Mouse (Mus musculus) layer of hippocampus, adult 9-10 months (tissue): ENCODE data around the gene Mib2.
"Not testable (repeated sequence)": the region's sequence is repeated elsewhere in the genome, so short reads cannot be mapped to it uniquely, and the experiment has no call there.

Experiments used
- DNase-seq: peaks from one replicate; pipeline ENCODE4 v3.0.0; 2022; ENCODE audit warnings: low spot score

Mib2 gene

DNA sequence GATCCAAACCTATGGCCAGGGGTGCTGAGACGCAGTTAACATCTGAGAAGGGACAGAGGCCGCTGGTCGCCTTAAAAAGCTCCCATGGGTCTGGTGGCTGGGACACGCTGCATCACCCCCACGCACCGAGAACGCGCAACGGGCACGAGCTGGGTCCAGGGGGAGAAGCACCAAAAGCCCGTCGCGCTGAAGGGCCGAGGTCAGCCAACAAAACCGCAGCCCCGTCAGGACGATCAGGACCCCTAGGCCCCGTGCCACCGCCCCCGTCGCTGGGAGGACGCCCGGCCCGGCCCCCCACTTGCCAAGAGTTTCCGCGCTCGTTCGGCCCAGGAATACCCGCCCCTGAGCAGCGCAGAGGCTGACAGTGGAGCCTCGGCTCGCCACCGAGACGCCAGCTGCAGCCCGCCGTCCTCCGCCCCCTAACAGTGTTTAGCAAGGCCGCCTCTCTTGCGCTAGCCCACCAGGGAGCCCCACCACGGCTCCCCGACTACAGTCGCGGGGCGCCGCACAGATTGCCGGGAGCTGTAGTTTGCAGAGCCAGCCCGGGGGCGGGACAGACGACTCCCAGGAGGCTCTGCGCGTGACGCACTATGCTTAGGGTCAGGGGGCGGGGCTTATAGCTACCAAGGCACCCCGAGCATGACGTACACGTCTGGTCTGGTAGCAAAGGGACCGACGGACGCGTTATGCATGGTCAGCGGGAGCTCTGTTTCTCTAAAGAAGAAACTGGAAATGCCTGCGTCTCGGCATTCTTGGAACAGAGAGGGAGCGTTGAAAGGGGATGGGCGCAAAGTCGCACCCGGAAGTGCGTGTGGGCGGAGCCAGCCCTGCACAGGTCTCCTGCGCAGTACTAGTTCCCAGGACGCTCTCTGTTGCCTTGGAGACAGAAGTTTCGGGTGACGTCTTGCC is at the start of gene Mib2:
TSS of gene Mib2 (minus strand) at position 510 of the 909 bp plus-strand sequence.
- peak; percentile 98 for DNase-seq

DNA sequence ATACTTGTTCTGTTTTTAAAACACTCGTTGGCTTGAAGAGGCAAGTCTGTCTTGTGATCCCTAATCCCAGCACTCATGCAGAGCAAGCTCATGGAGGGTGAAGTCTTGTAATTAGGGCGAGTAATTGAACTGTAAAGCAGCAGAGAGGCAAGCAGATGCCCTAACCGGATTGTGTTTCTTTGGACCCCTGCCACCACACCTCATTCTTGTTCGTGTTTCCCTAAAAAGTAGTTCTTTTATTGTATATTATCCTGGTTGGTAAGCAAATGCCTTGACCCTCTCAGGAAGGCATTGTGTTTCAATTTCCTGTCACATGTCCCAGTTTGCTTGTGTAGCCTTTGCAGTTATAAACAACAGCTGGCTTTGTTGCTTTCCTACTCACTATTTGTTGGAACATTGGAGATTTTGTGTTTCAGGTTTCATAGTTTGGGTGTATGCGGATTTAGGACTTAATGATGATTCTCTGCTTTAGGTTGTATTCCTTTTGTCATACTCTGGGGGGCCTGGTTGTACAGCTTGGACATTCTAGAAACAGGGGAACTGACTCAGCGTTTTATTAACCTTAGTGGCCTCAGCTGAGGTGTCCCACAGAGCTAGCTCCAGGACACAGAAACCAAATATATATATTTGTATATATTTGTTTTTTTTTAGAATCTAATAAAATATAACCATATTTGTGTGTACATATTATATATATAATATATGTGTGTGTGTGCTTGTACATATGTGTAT is 41.7 kb upstream of the Mib2 start:
- DNase-seq: no peak

DNA sequence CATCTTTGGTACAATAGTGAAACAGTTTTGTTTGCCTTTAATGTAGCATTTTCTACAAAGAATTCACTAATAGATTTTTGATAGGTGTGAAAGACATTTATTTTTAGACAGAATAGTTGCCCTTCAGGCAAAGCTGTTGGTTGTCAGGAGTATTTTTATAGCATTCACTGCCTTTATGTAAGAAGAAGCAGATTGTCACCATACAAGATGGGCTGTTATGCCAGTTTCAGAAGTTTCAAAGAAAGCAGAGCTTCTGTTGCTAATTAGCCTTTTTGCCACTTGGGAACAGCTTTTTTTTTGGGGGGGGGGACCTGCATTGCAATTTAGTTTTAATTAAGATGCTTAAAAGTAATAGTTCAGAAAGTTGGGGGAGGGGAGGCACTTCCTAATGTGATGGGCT is 40.0 kb upstream of the Mib2 start:
- no peak for DNase-seq

DNA sequence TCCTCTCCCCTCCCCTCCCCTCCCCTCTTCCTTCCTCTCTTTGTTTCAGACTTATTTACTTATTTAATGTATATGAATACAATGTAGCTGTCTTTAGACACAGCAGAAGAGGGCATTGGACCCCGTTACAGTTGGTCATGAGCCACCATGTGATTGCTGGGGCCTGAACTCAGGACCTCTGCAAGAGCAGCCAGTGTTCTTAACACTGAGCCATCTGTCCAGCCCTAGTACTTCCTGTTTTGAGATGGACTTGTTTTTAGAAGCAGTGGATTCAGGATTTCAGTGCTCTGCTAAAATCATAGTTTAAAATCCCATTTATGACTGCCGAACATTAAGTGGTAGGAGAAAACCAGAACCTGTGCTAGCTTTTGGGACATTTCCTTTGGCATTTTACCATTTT is 39.6 kb upstream of the Mib2 start:
- no peak for DNase-seq

DNA sequence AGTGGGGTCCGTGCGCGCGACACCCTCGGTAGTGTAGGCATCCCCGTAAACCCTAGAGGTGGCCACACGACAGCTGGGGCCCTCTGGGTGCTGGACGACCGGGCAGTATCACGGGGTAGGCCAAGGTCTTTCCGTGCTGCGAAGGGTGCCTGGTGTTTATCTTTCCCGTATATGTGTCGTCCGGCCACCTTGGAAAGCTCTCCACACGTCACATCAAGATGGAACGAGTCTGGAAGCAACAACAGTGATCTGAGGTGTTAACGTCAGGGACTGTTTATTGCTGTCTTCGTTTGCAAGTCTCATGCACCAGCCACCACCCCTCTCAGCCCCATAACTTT is 36.6 kb upstream of the Mib2 start:
- no peak for DNase-seq

DNA sequence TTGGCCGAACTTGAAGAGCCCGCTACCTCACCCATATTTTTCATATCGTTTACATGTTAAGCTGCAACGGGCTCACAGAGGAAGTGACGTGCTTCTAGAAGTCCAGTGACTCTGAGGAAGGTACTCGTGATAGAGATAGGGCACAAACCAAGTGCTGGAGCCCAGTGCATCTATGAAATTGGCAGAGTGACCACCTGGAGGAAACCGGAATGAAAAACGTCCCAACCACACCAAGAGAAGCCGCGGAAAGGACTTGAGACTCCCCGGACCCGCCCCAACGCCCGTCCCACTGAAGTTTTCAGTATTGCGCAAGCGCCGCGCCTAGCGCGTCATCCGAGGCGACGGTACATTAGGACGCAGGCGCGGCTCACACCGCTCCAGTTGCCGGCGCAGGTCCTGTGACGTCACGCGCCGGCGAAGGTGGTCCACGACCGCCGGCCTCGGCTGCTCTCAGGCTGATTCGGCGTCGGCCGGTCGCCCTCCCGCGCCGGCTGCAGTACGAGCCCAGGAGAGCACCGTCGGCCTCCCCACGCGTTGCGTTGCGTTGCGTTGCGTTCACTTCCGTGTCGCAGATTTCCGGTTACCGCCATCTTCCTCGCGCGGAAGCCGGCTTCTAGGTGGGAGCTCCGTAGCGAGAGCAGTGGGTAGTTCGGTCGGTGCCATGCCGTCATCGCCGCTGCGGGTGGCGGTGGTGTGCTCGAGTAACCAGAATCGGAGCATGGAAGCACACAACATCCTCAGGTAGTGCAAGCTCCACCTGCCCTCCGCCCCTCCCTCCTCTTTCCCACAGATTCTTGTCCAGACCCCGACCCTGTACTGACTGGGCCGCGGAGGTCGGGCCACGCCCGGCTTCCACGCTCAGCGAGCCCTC is 36.0 kb upstream of the Mib2 start, which contains the start of gene Ssu72:
TSS of gene Ssu72 (plus strand) at position 80 of the 871 bp plus-strand sequence.
- DNase-seq: peak; percentile 89

DNA sequence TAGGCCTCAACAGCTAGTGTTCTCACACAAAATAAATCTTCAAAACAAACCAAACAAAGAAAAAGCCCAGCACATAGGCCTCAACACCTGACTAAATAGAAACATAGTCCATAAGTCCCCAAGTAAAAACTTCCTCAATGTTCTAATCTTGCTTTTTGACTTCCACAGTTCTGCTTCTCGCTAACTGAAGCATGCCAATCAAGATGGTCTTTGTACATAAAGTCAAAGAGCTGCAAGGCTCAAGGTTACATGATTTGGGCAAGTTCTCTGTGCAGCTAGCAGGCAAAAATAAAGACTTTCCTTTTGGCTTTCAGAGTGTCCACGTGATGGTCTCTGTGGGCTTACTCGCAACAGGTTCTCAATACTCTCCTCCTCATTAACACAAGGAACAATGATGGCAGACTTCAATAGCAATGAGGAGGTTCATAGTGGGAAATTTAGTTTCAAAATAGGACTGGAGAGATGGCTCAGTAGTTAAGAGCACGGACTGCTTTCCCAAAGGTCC is 34.5 kb upstream of the Mib2 start:
- DNase-seq: no peak

DNA sequence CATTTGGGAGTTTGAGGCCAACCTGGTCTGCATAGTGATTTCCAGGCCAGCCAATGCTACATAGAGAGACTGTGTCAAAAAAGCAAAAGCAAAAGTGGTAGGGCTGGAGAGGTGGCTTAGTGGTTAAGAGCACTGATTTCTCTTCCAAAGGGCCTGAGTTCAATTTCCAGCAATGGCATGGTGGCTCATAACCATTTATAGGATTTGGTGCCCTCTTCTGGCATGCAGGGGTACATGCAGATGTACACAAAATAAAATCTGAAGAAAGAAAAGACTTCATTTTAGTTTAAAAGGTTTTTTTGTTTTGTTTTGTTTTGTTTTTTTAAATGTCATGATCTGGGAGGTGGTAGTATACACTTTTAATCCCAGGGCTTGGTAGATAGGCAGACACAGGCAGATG is 31.4 kb upstream of the Mib2 start:
- DNase-seq: no peak

DNA sequence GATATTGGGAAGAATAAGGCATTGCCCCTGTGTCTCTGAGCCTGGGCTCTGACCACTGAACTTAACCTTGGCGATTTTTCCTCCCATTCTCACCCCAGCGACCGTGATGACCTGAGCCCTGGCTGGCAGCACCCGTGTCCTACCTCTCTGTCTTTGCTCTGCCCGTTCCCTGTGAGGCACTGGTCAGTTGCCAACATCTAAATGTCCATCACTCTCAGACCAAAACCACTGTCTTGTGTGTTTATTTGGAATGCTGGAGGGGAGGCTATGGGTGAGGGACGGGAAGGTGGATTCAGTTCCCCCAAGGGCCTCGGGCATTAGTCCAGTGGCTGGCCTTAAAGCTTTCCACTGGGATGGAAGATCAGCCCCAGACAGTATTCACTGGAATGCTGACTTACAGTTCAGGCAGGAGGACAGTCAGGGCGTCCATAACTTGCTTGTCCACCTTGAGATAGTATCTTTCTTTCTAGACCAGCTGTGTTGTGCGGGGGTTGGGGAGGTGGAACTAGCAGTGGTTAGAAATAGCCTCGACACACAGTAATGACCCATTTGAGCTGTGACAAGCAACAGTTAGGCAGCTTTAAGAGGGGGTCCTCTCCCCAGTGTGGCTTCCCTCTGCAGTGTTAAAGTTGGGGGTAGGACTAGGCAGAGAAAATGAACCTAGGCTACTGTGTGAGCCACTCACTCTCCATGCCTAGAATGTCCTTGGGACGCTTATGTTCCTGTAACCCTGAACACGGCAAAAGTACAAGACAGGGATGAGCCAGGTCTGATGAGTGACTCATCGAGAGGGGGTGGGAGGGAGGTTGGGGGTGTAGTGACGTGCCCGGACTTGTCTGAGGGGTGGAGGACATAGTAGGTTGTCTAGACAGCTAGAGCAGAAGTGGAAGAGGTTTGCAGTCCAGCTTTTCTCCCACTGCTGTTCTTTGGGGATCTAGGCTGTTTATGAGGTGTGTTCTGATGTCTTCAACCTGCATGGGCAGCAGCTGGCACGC is 27.6 kb upstream of the Mib2 start:
- DNase-seq: no peak

DNA sequence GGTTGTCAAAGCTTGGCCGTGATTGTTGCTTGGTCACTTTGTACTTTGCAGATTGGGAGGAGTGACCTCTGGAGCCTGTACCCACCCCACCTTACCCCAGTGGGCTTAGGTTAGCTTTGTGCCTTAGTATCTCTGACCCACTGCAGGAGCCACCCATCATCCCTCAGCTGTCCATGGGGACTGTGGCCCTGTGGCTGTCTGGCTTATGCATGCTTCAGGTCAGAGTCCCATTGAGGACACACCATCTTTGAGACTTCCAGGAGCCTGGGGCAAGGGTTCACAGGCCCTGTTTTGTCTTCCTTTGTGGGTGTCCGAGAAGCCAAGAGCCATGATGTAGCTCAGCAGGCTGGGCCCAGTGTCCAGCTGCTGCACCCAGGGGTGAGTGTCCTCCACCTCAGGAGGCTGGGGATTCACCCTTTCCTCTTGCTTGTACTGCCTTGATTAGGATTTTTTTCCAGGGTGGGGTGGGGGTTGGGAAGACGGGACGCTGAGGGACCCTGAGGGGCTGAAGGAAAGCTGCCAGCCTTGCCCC is 26.6 kb upstream of the Mib2 start:
- DNase-seq: no peak

DNA sequence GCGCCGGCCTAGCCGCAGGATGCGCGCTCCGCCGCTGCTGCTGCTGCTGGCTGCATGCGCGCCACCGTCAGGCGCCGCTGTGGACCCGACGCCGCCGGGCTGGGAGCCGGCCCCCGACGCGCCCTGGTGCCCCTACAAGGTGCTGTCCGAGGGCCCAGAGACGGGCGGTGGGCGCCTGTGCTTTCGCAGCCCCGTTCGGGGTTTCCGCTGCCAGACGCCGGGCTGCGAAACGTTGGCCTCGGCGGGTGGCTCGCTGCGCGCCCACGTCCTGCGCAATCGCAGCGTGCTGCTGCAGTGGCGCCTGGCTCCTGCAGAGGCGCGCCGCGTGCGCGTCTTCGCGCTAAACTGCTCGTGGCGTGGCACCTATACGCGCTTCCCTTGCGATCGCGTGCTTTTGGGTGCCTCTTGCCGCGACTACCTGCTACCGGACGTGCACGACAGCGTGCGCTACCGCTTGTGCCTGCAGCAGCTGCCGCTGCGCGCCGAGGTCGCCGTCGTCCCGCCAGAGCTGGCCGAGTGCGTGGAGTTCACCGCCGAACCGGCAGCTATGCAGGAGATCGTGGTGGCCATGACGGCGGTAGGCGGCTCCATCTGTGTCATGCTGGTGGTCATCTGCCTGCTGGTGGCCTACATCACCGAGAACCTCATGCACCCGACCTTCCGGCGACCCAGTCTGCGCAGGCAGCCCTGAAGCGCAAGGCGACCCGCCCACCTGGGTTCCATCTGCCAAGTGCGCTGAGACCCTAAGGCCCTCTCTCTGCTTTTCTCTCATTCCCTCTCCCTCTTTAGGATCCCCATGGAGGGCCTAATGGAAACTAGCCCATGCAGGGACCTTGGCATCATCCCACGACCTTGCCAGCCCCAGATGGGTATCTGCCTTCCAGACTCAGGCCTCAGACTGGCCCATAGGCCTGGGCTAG is 25.7 kb upstream of the Mib2 start:
- no peak for DNase-seq

DNA sequence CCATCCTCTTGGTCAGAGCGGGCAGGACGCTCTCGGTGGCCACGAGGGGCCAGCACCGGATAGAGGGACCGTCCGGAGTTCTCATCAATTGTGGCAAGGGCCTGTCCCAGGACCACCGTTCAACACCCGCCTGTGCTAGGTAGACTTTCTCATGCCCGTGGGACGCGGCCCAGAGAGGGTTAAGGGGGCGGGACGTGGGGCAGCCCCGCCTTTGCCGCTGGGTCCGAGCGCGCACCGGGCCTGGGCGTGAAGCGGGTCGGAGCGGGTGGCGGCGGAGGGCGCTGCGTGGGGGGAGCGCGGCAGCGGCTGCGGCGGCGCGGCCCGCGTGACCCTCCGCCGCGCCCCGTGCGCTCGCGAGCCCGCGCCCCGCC is 25.1 kb upstream of the Mib2 start, which contains the start of gene Fndc10:
TSS of gene Fndc10 (plus strand) at position 232 of the 371 bp plus-strand sequence.
- no peak for DNase-seq

DNA sequence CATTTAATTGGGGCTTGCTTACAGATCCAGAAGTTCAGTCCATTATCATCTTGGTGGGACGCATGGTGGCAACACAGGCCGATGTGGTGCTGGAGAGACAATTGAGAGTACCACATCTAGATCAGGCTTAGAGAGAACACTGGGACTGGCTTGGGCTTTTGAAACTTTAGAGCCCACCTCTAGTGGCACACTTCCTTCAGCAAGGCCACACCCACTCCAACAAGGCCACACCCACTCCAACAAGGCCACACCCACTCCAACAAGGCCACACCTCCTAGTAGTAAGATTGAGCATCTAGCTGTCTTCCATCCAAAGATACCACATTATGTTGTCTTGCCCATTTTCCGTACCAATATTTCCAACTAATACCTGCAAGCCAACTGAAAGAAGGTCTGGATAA is 23.4 kb upstream of the Mib2 start:
- no peak for DNase-seq

DNA sequence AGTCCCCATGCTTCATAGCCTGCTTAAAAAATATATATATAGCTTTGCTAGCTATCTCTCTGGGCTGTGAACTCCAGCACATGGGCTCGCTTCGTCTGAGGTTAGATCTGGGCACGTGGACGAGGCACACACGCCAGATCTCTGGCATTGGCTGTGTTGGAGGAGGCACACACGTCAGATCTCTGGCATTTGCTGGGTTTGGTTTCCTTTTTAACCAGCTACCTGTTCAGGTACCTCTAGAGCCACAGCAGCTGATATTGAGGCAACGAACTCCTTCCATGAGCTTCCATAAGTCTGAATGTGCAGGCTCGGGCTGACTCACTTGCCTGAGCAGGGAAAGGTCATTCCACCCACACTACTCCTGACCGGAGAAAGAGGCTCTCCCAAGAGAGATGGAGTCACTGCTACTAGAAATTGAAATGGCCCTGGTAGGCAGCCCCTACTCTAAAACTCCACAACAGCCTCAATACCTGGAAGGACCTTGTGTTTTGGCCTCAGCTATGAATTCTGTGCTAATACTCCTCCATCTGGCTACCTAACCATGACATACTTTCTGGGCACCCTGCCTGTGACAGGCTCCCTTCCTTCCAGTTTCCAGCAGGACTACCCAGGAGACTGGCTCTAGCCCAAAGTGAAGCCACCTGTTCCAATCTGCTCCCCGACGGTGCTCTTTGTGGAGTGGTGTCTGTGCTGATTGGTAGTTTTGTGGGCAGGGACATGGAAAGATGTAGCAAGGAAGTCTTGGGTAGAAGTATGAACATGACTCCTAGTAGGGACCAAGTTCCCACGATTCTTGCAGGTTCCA is 21.8 kb upstream of the Mib2 start:
- no peak for DNase-seq

DNA sequence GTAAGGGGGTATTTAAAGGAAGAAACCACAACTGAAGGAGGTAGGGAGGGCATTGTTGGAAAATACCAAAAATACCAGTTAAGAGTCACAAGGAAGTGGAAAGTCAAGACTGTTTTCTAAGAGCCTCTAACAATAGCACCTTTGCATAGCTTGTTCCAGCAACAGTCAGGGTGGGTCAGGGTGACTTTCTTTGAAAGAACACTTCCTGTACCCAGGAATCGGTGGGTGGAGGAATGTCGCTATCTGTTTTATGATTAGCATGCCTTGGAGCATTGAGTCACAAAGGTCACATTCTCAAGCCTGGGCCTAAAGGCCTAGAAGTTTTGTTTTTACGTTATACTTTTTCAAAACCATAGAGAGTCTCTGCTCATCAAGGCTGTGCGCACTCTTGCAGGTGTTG is 18.8 kb upstream of the Mib2 start:
- not testable (repeated sequence) for DNase-seq

DNA sequence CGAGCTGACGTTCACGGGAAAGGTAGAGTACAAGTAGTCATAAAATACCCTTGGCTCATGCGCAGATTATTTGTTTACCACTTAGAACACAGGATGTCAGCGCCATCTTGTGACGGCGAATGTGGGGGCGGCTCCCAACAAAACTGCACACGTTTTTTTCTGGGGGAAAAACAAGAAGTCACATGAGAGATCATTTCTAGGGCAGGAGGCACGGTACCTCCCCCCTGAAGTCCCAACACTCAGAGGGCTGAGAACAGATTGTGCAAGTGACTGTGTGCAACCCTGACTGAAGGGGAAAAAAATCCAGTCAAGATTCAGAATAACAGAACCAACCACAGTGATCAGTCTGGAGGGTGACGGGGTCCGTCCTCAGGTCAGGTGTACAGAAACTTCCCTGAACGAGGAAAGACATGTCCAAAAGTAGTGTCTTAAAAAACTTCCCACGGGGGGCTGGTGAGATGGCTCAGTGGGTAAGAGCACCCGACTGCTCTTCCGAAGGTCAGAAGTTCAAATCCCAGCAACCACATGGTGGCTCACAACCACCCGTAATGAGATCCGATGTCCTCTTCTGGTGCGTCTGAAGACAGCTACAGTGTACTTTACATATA is 14.8 kb upstream of the Mib2 start:
- DNase-seq: not testable (repeated sequence)

DNA sequence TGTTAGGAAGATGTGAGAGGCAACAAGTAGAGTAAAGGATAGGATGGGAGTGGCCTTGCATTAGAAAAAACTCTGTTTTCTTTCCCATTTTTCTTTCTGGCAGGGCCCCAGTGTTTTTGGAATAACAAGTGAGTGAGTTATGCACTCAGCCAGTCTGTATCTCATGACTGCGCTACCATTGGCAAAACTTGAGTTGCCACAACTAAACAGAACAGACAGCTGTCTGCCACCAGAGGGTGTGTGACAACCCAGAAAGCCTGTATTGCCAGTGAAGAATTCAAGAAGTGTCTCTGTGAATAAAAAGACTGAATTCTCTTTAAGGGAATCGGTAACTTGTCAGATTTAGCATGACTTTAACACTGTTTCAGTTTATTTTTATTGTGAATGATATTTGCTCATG is 7.0 kb upstream of the Mib2 start:
- DNase-seq: no peak

DNA sequence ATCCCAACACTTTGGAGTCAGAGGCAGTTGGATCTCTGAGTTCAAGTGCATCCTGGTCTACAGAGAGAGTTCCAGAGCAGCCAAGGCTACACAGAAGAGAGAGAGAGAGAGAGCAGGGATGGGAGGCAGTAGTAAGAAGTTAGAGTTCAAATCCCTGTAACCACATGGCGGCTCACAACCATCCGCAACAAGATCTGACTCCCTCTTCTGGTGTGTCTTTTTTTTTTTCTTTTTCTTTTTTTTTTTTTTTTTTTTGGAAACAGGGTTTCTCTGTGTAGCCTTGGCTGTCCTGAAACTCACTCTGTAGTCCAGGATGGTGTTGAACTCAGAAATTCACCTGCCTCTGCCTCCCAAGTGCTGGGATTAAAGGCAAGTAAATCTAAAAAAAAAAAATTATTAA is 3.1 kb upstream of the Mib2 start:
- DNase-seq: no peak
